Mouse (Mus musculus) erythroblast, embryonic 14.5 days (primary cell): Measurements from ENCODE around the gene Ctla2a. TPM values are rescaled to one million over a fixed set of nuclear protein-coding genes. Genes with fewer than 3 reads are reported as not detected.

Source experiments
- H3K27me3 ChIP-seq: 2 replicates; pipeline ENCODE4 v1.6.1; 2012; ENCODE audit warnings: inconsistent platforms; ENCODE audit not compliant: control insufficient read depth
- H3K36me3 ChIP-seq: 2 replicates; pipeline ENCODE4 v1.6.1; 2012; ENCODE audit warnings: mild to moderate bottlenecking, inconsistent platforms; ENCODE audit not compliant: control insufficient read depth
- H3K4me1 ChIP-seq: 2 replicates; pipeline ENCODE4 v1.6.1; 2012; ENCODE audit warnings: inconsistent platforms; ENCODE audit not compliant: control insufficient read depth
- H3K4me3 ChIP-seq: replicated peaks from 2 replicates; pipeline ENCODE3; 2012; ENCODE audit warnings: moderate library complexity, mild to moderate bottlenecking, inconsistent platforms
- H3K9me3 ChIP-seq: 2 replicates; pipeline ENCODE4 v1.6.1; 2012; ENCODE audit warnings: low read length, inconsistent platforms, mixed read lengths; ENCODE audit not compliant: control insufficient read depth
- GATA1 ChIP-seq: IDR thresholded peaks from 2 replicates; pipeline ENCODE4 v1.6.1; 2012; ENCODE audit warnings: low read length, inconsistent platforms, mixed read lengths
- TAL1 ChIP-seq: IDR thresholded peaks from 3 replicates; pipeline ENCODE4 v1.6.1; 2012; ENCODE audit warnings: low read length, inconsistent platforms, mixed read lengths
- polyA plus RNA-seq: library from polyadenylated mRNA; stranded (reverse); fragments of >175 nt; gene quantifications from 2 replicates; pipeline ENCODE4 v1.2.3, GENCODE M21; 2012

Gene Ctla2a
- polyA plus RNA-seq, 1 experiment: 0.10 TPM

DNA sequence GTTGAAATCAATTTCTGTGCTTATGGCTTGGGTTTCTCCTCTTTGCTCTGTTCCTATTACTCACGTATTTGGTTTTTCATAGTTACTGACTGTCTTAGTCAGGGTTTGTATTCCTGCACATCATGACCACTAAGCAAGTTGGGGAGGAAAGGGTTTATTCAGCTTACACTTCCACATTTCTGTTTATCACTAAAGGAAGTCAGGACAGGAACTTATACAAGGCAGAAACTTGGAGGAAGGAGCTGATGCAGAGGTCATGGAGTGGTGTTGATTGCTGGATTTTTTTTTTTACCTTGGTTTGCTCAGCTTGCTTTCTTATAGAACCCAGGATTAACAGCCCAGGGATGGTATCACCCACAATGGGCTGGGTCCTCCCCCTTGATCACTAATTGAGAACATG lies 44.1 kb downstream of the Ctla2a start:
- Histone ChIP-seq H3K9me3 (no peaks in the 10 kb centered on the region), H3K4me1 (no peaks in the 10 kb centered on the region), H3K36me3 (no peaks in the 10 kb centered on the region), H3K4me3 (no peak overlapping the region), H3K27me3 (no peaks in the 10 kb centered on the region)
- no peak for TF ChIP-seq TAL1
- TF ChIP-seq GATA1: no peak

Other genes starting within 250 kb of the Ctla2a start
- not detected in 2 replicates for gene BC051665, start 150.3 kb downstream of the Ctla2a start, polyA plus RNA-seq
- gene Ctsll3, start 133.8 kb downstream of the Ctla2a start, polyA plus RNA-seq: not detected in 2 replicates
- not detected in 2 replicates for gene 4930486L24Rik, start 72.2 kb downstream of the Ctla2a start, polyA plus RNA-seq
- gene Gm49392, start 39.7 kb downstream of the Ctla2a start, polyA plus RNA-seq: not detected in 2 replicates
- gene Ctla2b, start 39.2 kb downstream of the Ctla2a start, polyA plus RNA-seq: not detected in 2 replicates
- not detected in 2 replicates for gene Tpbpb, start 31.7 kb downstream of the Ctla2a start, polyA plus RNA-seq
- not detected in 2 replicates for gene Gm49393, start 1.0 kb downstream of the Ctla2a start, polyA plus RNA-seq
- gene Gm49391, start 54 bp downstream of the Ctla2a start, polyA plus RNA-seq: 0.06 TPM in 1 of 2 replicates, not detected in the other
- gene Tpbpa, start 5.4 kb upstream of the Ctla2a start, polyA plus RNA-seq: not detected in 2 replicates
- gene Ctsj, start 69.3 kb upstream of the Ctla2a start, polyA plus RNA-seq: not detected in 2 replicates
- not detected in 2 replicates for gene Ctsq, start 104.0 kb upstream of the Ctla2a start, polyA plus RNA-seq
- gene Ctsr, start 227.6 kb upstream of the Ctla2a start, polyA plus RNA-seq: not detected in 2 replicates